Mouse (Mus musculus) splenic B cell, adult 2 months (primary cell): Measurements from ENCODE around the gene Sergef.

Experiments used
- DNase-seq: peaks from one replicate; pipeline ENCODE4 v3.0.0-alpha.2; 2011; ENCODE audit warnings: low read depth, low spot score
- H3K27me3 ChIP-seq: 2 replicates; pipeline ENCODE4 v1.6.1; 2012; ENCODE audit warnings: mild to moderate bottlenecking, low read length, moderate library complexity, mixed read lengths; ENCODE audit not compliant: control insufficient read depth, poor library complexity, insufficient read depth, severe bottlenecking
- H3K36me3 ChIP-seq: 2 replicates; pipeline ENCODE4 v1.6.1; 2012; ENCODE audit warnings: mild to moderate bottlenecking, low read length, moderate library complexity, mixed read lengths; ENCODE audit not compliant: control insufficient read depth, poor library complexity, insufficient read depth, severe bottlenecking

Gene Sergef

GRCm38 (mm10) chr7:46526665-46527154 is 112.9 kb downstream of the Sergef start:
- Histone ChIP-seq H3K27me3 (no peaks in the 10 kb centered on the region), H3K36me3 (no peaks in the 10 kb centered on the region)
- no peak for DNase-seq

- Histone ChIP-seq H3K27me3 (no peaks in the 10 kb centered on the region), H3K36me3 (no peaks in the 10 kb centered on the region)
- no peak for DNase-seq
These were observed 116.4 kb downstream of the Sergef start for GRCm38 (mm10) chr7:46523215-46523614.

- no peaks in the 10 kb centered on the region for H3K27me3 ChIP-seq
These were observed 117.8 kb downstream of the Sergef start for GRCm38 (mm10) chr7:46521794-46522193.

GRCm38 (mm10) chr7:46519148-46519547 is 120.5 kb downstream of the Sergef start:
- no peaks in the 10 kb centered on the region for H3K36me3 ChIP-seq
- no peak for DNase-seq
- H3K27me3 ChIP-seq = no peaks in the 10 kb centered on the region

More at GRCm38 (mm10) chr7:46521794-46522193, 117.8 kb downstream of the Sergef start:
- no peak for DNase-seq
- no peaks in the 10 kb centered on the region for H3K36me3 ChIP-seq

- no peak for DNase-seq
- H3K36me3 ChIP-seq = no peaks in the 10 kb centered on the region
- no peaks in the 10 kb centered on the region for H3K27me3 ChIP-seq
These were observed 122.4 kb downstream of the Sergef start for GRCm38 (mm10) chr7:46517158-46517557.

GRCm38 (mm10) chr7:46515960-46516359 is 123.6 kb downstream of the Sergef start:
- Histone ChIP-seq H3K27me3 (no peaks in the 10 kb centered on the region), H3K36me3 (no peaks in the 10 kb centered on the region)
- peak; percentile 11 for DNase-seq

GRCm38 (mm10) chr7:46514981-46515380 is 124.6 kb downstream of the Sergef start:
- no peaks in the 10 kb centered on the region for H3K36me3 ChIP-seq
- H3K27me3 ChIP-seq = no peaks in the 10 kb centered on the region
- DNase-seq = no peak

GRCm38 (mm10) chr7:46513562-46513961 is 126.0 kb downstream of the Sergef start:
- Histone ChIP-seq H3K27me3 (no peaks in the 10 kb centered on the region), H3K36me3 (no peaks in the 10 kb centered on the region)
- DNase-seq = no peak

- DNase-seq = no peak
- H3K36me3 ChIP-seq = no peaks in the 10 kb centered on the region
- H3K27me3 ChIP-seq = no peaks in the 10 kb centered on the region
These were observed 126.8 kb downstream of the Sergef start for GRCm38 (mm10) chr7:46512792-46513191.

GRCm38 (mm10) chr7:46510806-46511205 is 128.8 kb downstream of the Sergef start:
- no peaks in the 10 kb centered on the region for H3K36me3 ChIP-seq
- no peaks in the 10 kb centered on the region for H3K27me3 ChIP-seq
- no peak for DNase-seq

- no peaks in the 10 kb centered on the region for H3K36me3 ChIP-seq
- H3K27me3 ChIP-seq = no peaks in the 10 kb centered on the region
- no peak for DNase-seq
These were observed 130.0 kb downstream of the Sergef start for GRCm38 (mm10) chr7:46509391-46510310.

- Histone ChIP-seq H3K27me3 (no peaks in the 10 kb centered on the region), H3K36me3 (no peaks in the 10 kb centered on the region)
- no peak for DNase-seq
These were observed 130.9 kb downstream of the Sergef start for GRCm38 (mm10) chr7:46508590-46509318.

- no peaks in the 10 kb centered on the region for H3K36me3 ChIP-seq
- no peaks in the 10 kb centered on the region for H3K27me3 ChIP-seq
- no peak for DNase-seq
These were observed 135.4 kb downstream of the Sergef start for GRCm38 (mm10) chr7:46504157-46504556.

- DNase-seq = no peak
- Histone ChIP-seq H3K27me3 (no peaks in the 10 kb centered on the region), H3K36me3 (no peaks in the 10 kb centered on the region)
These were observed 137.0 kb downstream of the Sergef start for GRCm38 (mm10) chr7:46502650-46503049.

- DNase-seq = no peak
- H3K27me3 ChIP-seq = no peaks in the 10 kb centered on the region
- no peaks in the 10 kb centered on the region for H3K36me3 ChIP-seq
These were observed 138.1 kb downstream of the Sergef start for GRCm38 (mm10) chr7:46501458-46501857.
